Comparison of ENCODE assay signal across 10 mouse cellular contexts in the genomic region with DNA sequence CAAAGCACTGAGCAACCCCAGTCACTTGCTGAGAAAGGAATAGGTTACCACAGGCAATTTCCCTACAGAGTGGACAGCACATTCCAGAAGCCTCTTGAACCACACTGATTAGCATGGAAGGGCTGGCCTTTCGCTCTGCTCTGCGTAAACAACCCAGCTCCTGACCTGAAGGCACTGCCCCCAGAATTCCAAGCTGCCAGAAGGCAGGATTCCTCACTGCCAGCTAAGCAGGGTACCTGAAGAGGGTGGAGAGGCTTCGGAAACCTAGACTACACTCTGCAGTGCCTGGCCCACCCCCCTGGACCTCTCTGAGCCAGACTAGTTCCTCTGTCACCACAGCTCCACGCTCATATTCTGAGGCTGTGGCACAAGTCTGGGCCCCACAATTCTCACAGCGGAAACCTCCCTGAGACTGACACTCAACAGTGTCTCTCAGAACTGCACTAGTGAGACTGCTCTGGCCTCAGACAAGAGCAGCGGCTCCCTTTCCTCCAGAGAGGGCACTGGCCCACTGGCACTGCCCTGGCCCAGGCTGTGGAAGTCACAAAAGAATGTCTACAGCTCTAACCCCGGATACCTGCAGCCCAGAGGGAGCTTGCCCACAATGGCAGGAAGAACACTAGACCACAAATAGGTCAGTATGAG. TPM values are rescaled to one million over a fixed set of nuclear protein-coding genes. Genes with fewer than 3 reads are reported as not detected.
DNase-seq lines count a peak whose midpoint lies in the region; ATAC-seq and TF ChIP-seq lines count a peak whose summit lies in the region.
"Had no signal": no experiment of that assay in that cellular context is flagged by ENCODE, and none has a peak within 500 bp of the region (broad histone marks: within the 10 kb centered on the region; RNA-seq: fewer than 3 reads in every experiment).

No protein-coding gene starts in this region.

- no peaks in the 10 kb centered on the region for H3K27me3 ChIP-seq in heart, adult 2 months (ENCODE audit: control insufficient read depth, insufficient read depth, low read length)
- H3K27me3 ChIP-seq in heart, postnatal 0 days (ENCODE audit: control insufficient read depth, insufficient read depth, low read length): no peaks in the 10 kb centered on the region
- H3K27me3 ChIP-seq in limb, embryonic 11.5 days (ENCODE audit: control insufficient read depth, insufficient read depth, low read length): no peaks in the 10 kb centered on the region
- no peaks in the 10 kb centered on the region for H3K27me3 ChIP-seq in stomach, embryonic 14.5 days (ENCODE audit: control insufficient read depth, insufficient read depth, low read length)

- H3K4me1 ChIP-seq in heart, adult 2 months (ENCODE audit: control insufficient read depth, insufficient read depth, low read length): peaks cover 46% of the 10 kb centered on the region
- H3K4me1 ChIP-seq in heart, postnatal 0 days (ENCODE audit: control insufficient read depth, insufficient read depth): peaks cover 55% of the 10 kb centered on the region
- H3K4me1 ChIP-seq in limb, embryonic 11.5 days (ENCODE audit: control insufficient read depth, insufficient read depth, low read length): peaks cover 25% of the 10 kb centered on the region
- peaks cover 42% of the 10 kb centered on the region for H3K4me1 ChIP-seq in stomach, embryonic 14.5 days (ENCODE audit: control insufficient read depth, insufficient read depth, low read length)

- no peaks in the 10 kb centered on the region for H3K36me3 ChIP-seq in heart, adult 2 months (ENCODE audit: control insufficient read depth, insufficient read depth, low read length)
- no peaks in the 10 kb centered on the region for H3K36me3 ChIP-seq in heart, postnatal 0 days (replicated peaks; ENCODE audit: control insufficient read depth, insufficient read depth, low read length)
- peaks cover 3% of the 10 kb centered on the region; the same call in 1 of the 2 replicates for H3K36me3 ChIP-seq in limb, embryonic 11.5 days (ENCODE audit: control insufficient read depth, insufficient read depth, low read length)
- no peaks in the 10 kb centered on the region for H3K36me3 ChIP-seq in stomach, embryonic 14.5 days (ENCODE audit: control insufficient read depth, insufficient read depth, low read length)

- peak overlapping the region; percentile 40; the same call in 1 of the 2 replicates for H3K9ac ChIP-seq in heart, adult 2 months (ENCODE audit: low read depth, low read length)
- H3K9ac ChIP-seq in heart, postnatal 0 days (replicated peaks; ENCODE audit: low read depth, low read length): peak overlapping the region; percentile 30
- H3K9ac ChIP-seq in limb, embryonic 11.5 days (ENCODE audit: low read length): no peak overlapping the region
- no peak overlapping the region for H3K9ac ChIP-seq in stomach, embryonic 14.5 days (replicated peaks; ENCODE audit: low read depth, low read length)

- intact Hi-C loops in heart, adult 2 months (cut with DNase I): no loop called here
- intact Hi-C loops in heart, postnatal 36 days (cut with DNase I): no loop called here

- no peak for TF ChIP-seq CTCF in heart, adult 2 months (IDR thresholded peaks at IDR 0.05)
- no peak for TF ChIP-seq CTCF in heart, postnatal 0 days (IDR thresholded peaks at IDR 0.05; ENCODE audit: low read depth)

- 33% methylated on average over 7 of the region's 7 CpGs for WGBS in heart, adult 2 months
- 26% methylated on average over 7 of the region's 7 CpGs for WGBS in heart, postnatal 0 days
- WGBS in limb, embryonic 11.5 days: 67% methylated on average over 7 of the region's 7 CpGs
- WGBS in stomach, embryonic 14.5 days: 44% methylated on average over 7 of the region's 7 CpGs

- peak overlapping the region; percentile 91 for H3K27ac ChIP-seq in heart, adult 2 months
- peak overlapping the region; percentile 88 for H3K27ac ChIP-seq in heart, postnatal 0 days (ENCODE audit: low read depth)
- H3K27ac ChIP-seq in limb, embryonic 11.5 days (replicated peaks; ENCODE audit: low read depth, low read length): peak overlapping the region; percentile 22; the same call in 1 of the 2 replicates
- peak overlapping the region; percentile 33; the same call in 1 of the 2 replicates for H3K27ac ChIP-seq in stomach, embryonic 14.5 days (ENCODE audit: low read length)
- H3K27ac ChIP-seq: left cerebral cortex, adult 2 months had no signal

- no peak for TF ChIP-seq POLR2A in heart, adult 2 months (IDR thresholded peaks at IDR 0.05; ENCODE audit: insufficient read depth, low read depth, low read length)

- DNase-seq in heart, adult 2 months: no peak
- no peak for DNase-seq in heart, postnatal 36 days
- peak; percentile 63 for DNase-seq in heart, postnatal 0 days (ENCODE audit: low spot score)
- no peak for DNase-seq in limb, embryonic 11.5 days (ENCODE audit: low spot score)
- DNase-seq in layer of hippocampus, adult 8-10 months (ENCODE audit: low spot score in 2 of 2): no peak
- no peak for DNase-seq in layer of hippocampus, postnatal 14 days (ENCODE audit: low spot score in 2 of 2)
- DNase-seq in left cerebral cortex, adult 8-10 months (ENCODE audit: low spot score in 2 of 2): no peak
- DNase-seq: adrenal gland, adult 2 months had no signal

- H3K4me3 ChIP-seq in heart, adult 2 months: no peak overlapping the region
- H3K4me3 ChIP-seq in heart, postnatal 0 days (ENCODE audit: low read depth, low read length): no peak overlapping the region
- H3K4me3 ChIP-seq in limb, embryonic 11.5 days (ENCODE audit: low read depth, low read length): no peak overlapping the region
- no peak overlapping the region for H3K4me3 ChIP-seq in stomach, embryonic 14.5 days (ENCODE audit: low read depth, low read length)
- H3K4me3 ChIP-seq: left cerebral cortex, adult 2 months had no signal

- H3K79me2 ChIP-seq in heart, adult 2 months (replicated peaks; ENCODE audit: control insufficient read depth, insufficient read depth, low read length): 0 out of 2 replicates have a peak, but pooled peaks cover 2% of the 10 kb centered on the region

- TF ChIP-seq EP300 in heart, adult 2 months (IDR thresholded peaks at IDR 0.05; ENCODE audit: insufficient read depth, low read depth, low read length): no peak
- TF ChIP-seq EP300 in heart, postnatal 0 days (IDR thresholded peaks at IDR 0.05; ENCODE audit: low read depth): peak; percentile 39; the same call in 1 of the 2 replicates

- no peaks in the 10 kb centered on the region for H3K9me3 ChIP-seq in heart, postnatal 0 days (replicated peaks; ENCODE audit: control insufficient read depth, low read length)
- H3K9me3 ChIP-seq in limb, embryonic 11.5 days (ENCODE audit: control insufficient read depth, low read length): no peaks in the 10 kb centered on the region
- no peaks in the 10 kb centered on the region for H3K9me3 ChIP-seq in stomach, embryonic 14.5 days (ENCODE audit: control insufficient read depth, low read depth, low read length)

- peak; percentile 70; the same call in 1 of the 2 replicates for ATAC-seq in heart, postnatal 0 days (ENCODE audit: insufficient read depth, low read depth)
- no peak for ATAC-seq in limb, embryonic 11.5 days (ENCODE audit: insufficient number of reproducible peaks, low FRiP score, low TSS enrichment, low read depth)
- no peak for ATAC-seq in stomach, embryonic 14.5 days (ENCODE audit: insufficient number of reproducible peaks, insufficient read depth, low FRiP score, low read depth)

- peak overlapping the region; percentile 16; the same call in 1 of the 2 replicates for H3K4me2 ChIP-seq in heart, postnatal 0 days (ENCODE audit: low read depth, low read length)
- H3K4me2 ChIP-seq in limb, embryonic 11.5 days (ENCODE audit: low read depth, severe bottlenecking): no peak overlapping the region
- no peak overlapping the region for H3K4me2 ChIP-seq in stomach, embryonic 14.5 days (replicated peaks; ENCODE audit: low read depth, low read length)

RNA-seq across cellular contexts. Expression of a gene that starts 24.5 kb away (rescaled TPM):
- total RNA-seq in heart, adult 2 months (2021): 10 to 100 TPM; 14.0 to 14.8 TPM
- 48.5 and 55.5 TPM in 2 replicates for polyA plus RNA-seq in heart, adult 2 months (2012; rRNA removed)
- 10 to 100 TPM; 18.8 to 21.6 TPM for total RNA-seq in heart, postnatal 36 days (2021)
- total RNA-seq in heart, postnatal 0 days (2014; rRNA removed; ENCODE audit: low replicate concordance): 87.0 and 92.7 TPM in 2 replicates
- polyA plus RNA-seq in heart, postnatal 0 days (2015; fragmentation: Nextera tagmentation; extraction: Ambion mirVana): 8.0 and 10.1 TPM in 2 replicates
- 6.2 and 7.2 TPM in 2 replicates for polyA plus RNA-seq in limb, embryonic 11.5 days (2014; fragmentation: Nextera tagmentation; extraction: Ambion mirVana)
- 15.6 and 24.2 TPM in 2 replicates for polyA plus RNA-seq in stomach, embryonic 14.5 days (2014; fragmentation: Nextera tagmentation; extraction: Ambion mirVana)
- total RNA-seq in layer of hippocampus, adult 8-10 months (2022): 1 to 10 TPM; 4.6 to 7.0 (median 4.9) TPM
- 1 to 10 TPM; 5.1 to 6.5 TPM for total RNA-seq in layer of hippocampus, postnatal 14 days (2021)
- total RNA-seq in left cerebral cortex, adult 8-10 months (2022): 1 to 10 TPM; 5.6 to 6.7 (median 6.1) TPM

RNA-seq across cellular contexts. Expression of a gene that starts 41.2 kb away (rescaled TPM):
- total RNA-seq in heart, adult 2 months (2021): 1 to 10 TPM; 2.0 to 2.7 TPM
- 3.2 and 3.5 TPM in 2 replicates for polyA plus RNA-seq in heart, adult 2 months (2012; rRNA removed)
- 1 to 10 TPM; 2.4 to 2.5 TPM for total RNA-seq in heart, postnatal 36 days (2021)
- total RNA-seq in heart, postnatal 0 days (2014; rRNA removed; ENCODE audit: low replicate concordance): 27.5 and 52.3 TPM in 2 replicates
- 9.9 and 10.0 TPM in 2 replicates for polyA plus RNA-seq in heart, postnatal 0 days (2015; fragmentation: Nextera tagmentation; extraction: Ambion mirVana)
- polyA plus RNA-seq in limb, embryonic 11.5 days (2014; fragmentation: Nextera tagmentation; extraction: Ambion mirVana): 46.4 and 51.7 TPM in 2 replicates
- 34.8 and 36.4 TPM in 2 replicates for polyA plus RNA-seq in stomach, embryonic 14.5 days (2014; fragmentation: Nextera tagmentation; extraction: Ambion mirVana)
- total RNA-seq in layer of hippocampus, adult 8-10 months (2022): 1 to 10 TPM; 1.4 to 2.4 (median 1.7) TPM
- total RNA-seq in layer of hippocampus, postnatal 14 days (2021): 1 to 10 TPM; 2.0 to 2.9 TPM
- total RNA-seq in left cerebral cortex, adult 8-10 months (2022): 1 to 10 TPM; 4.1 to 5.0 (median 4.4) TPM

RNA-seq across cellular contexts. Expression of a gene that starts 50.1 kb away (rescaled TPM):
- 10 to 100 TPM; 36.6 to 38.5 TPM for total RNA-seq in heart, adult 2 months (2021)
- 42.1 and 45.1 TPM in 2 replicates for polyA plus RNA-seq in heart, adult 2 months (2012; rRNA removed)
- total RNA-seq in heart, postnatal 36 days (2021): 10 to 100 TPM; 29.8 to 38.9 TPM
- total RNA-seq in heart, postnatal 0 days (2014; rRNA removed; ENCODE audit: low replicate concordance): 106 and 112 TPM in 2 replicates
- polyA plus RNA-seq in heart, postnatal 0 days (2015; fragmentation: Nextera tagmentation; extraction: Ambion mirVana): 104 and 119 TPM in 2 replicates
- 271 and 284 TPM in 2 replicates for polyA plus RNA-seq in limb, embryonic 11.5 days (2014; fragmentation: Nextera tagmentation; extraction: Ambion mirVana)
- polyA plus RNA-seq in stomach, embryonic 14.5 days (2014; fragmentation: Nextera tagmentation; extraction: Ambion mirVana): 394 and 436 TPM in 2 replicates
- total RNA-seq in layer of hippocampus, adult 8-10 months (2022): 10 to 100 TPM; 56.8 to 69.3 (median 60.2) TPM
- 10 to 100 TPM; 74.0 to 82.4 TPM for total RNA-seq in layer of hippocampus, postnatal 14 days (2021)
- total RNA-seq in left cerebral cortex, adult 8-10 months (2022): 10 to 100 TPM; 52.8 to 60.2 (median 57.6) TPM

RNA-seq across cellular contexts. Expression of a gene that starts 50.7 kb away (rescaled TPM):
- 1 to 10 TPM; 5.6 to 7.7 TPM for total RNA-seq in heart, adult 2 months (2021)
- 12.3 and 15.8 TPM in 2 replicates for polyA plus RNA-seq in heart, adult 2 months (2012; rRNA removed)
- total RNA-seq in heart, postnatal 36 days (2021): 10 to 100 TPM in 1 of 2 experiments, 1 to 10 TPM in 1; 7.1 to 10.7 TPM
- total RNA-seq in heart, postnatal 0 days (2014; rRNA removed; ENCODE audit: low replicate concordance): 19.5 and 28.4 TPM in 2 replicates
- 20.9 and 24.3 TPM in 2 replicates for polyA plus RNA-seq in heart, postnatal 0 days (2015; fragmentation: Nextera tagmentation; extraction: Ambion mirVana)
- 80.7 and 81.3 TPM in 2 replicates for polyA plus RNA-seq in limb, embryonic 11.5 days (2014; fragmentation: Nextera tagmentation; extraction: Ambion mirVana)
- 46.4 and 54.0 TPM in 2 replicates for polyA plus RNA-seq in stomach, embryonic 14.5 days (2014; fragmentation: Nextera tagmentation; extraction: Ambion mirVana)
- total RNA-seq in layer of hippocampus, adult 8-10 months (2022): 10 to 100 TPM; 23.4 to 31.5 (median 27.6) TPM
- 10 to 100 TPM; 27.6 to 28.9 TPM for total RNA-seq in layer of hippocampus, postnatal 14 days (2021)
- total RNA-seq in left cerebral cortex, adult 8-10 months (2022): 10 to 100 TPM; 21.3 to 27.5 (median 22.6) TPM

RNA-seq across cellular contexts. Expression of a gene that starts 50.8 kb away (rescaled TPM):
- 10 to 100 TPM; 36.9 to 41.6 TPM for total RNA-seq in heart, adult 2 months (2021)
- 91.3 and 99.4 TPM in 2 replicates for polyA plus RNA-seq in heart, adult 2 months (2012; rRNA removed)
- 10 to 100 TPM; 37.3 to 40.0 TPM for total RNA-seq in heart, postnatal 36 days (2021)
- 39.7 and 42.7 TPM in 2 replicates for total RNA-seq in heart, postnatal 0 days (2014; rRNA removed; ENCODE audit: low replicate concordance)
- polyA plus RNA-seq in heart, postnatal 0 days (2015; fragmentation: Nextera tagmentation; extraction: Ambion mirVana): 39.4 and 45.9 TPM in 2 replicates
- 35.3 and 36.8 TPM in 2 replicates for polyA plus RNA-seq in limb, embryonic 11.5 days (2014; fragmentation: Nextera tagmentation; extraction: Ambion mirVana)
- polyA plus RNA-seq in stomach, embryonic 14.5 days (2014; fragmentation: Nextera tagmentation; extraction: Ambion mirVana): 31.5 and 34.3 TPM in 2 replicates
- total RNA-seq in layer of hippocampus, adult 8-10 months (2022): 10 to 100 TPM; 26.9 to 40.7 (median 31.3) TPM
- 10 to 100 TPM; 20.0 to 23.3 TPM for total RNA-seq in layer of hippocampus, postnatal 14 days (2021)
- total RNA-seq in left cerebral cortex, adult 8-10 months (2022): 10 to 100 TPM; 33.2 to 39.7 (median 37.7) TPM

Comparison
In these comparisons a context has a peak if more than half of its experiments do, and no peak if none do; other contexts are left out.
1. H3K27ac ChIP-seq: peak in every context shown above with its lines; median percentile 91 in heart, adult 2 months; 88 in heart, postnatal 0 days; 33 in stomach, embryonic 14.5 days; 22 in limb, embryonic 11.5 days.
2. H3K9ac ChIP-seq: peak in heart, adult 2 months (single experiment) and heart, postnatal 0 days (single experiment); none in limb, embryonic 11.5 days (single experiment) and stomach, embryonic 14.5 days (single experiment).